Mouse (Mus musculus): ENCODE data around the gene Kcne1.
A peak's percentile ranks its signal among the peaks of the same experiment; 100 is the strongest.

Kcne1 gene

GRCm38 (mm10) chr16:92357023-92357422 lies 2.2 kb downstream of the Kcne1 start:
- DNase-seq (ENCODE audit: low spot score in 2 of 2): no peak

- no peak for DNase-seq (ENCODE audit: low spot score in 2 of 2)
Observed at GRCm38 (mm10) chr16:92355982-92356381, 3.3 kb downstream of the Kcne1 start.

GRCm38 (mm10) chr16:92355366-92355765 lies 3.9 kb downstream of the Kcne1 start:
- no peak for DNase-seq (ENCODE audit: low spot score in 2 of 2)

GRCm38 (mm10) chr16:92353897-92354296 lies 5.4 kb downstream of the Kcne1 start:
- DNase-seq (ENCODE audit: low spot score in 2 of 2): no peak

- no peak for DNase-seq (ENCODE audit: low spot score in 2 of 2)
Observed at GRCm38 (mm10) chr16:92353295-92353694, 6.0 kb downstream of the Kcne1 start.

- DNase-seq (ENCODE audit: low spot score in 2 of 2): no peak
Observed at GRCm38 (mm10) chr16:92348941-92349340, 10.3 kb downstream of the Kcne1 start.

- no peak for DNase-seq (ENCODE audit: low spot score in 2 of 2)
Observed at GRCm38 (mm10) chr16:92346297-92346916, 12.9 kb downstream of the Kcne1 start.

GRCm38 (mm10) chr16:92345177-92345576 lies 14.1 kb downstream of the Kcne1 start:
- DNase-seq (ENCODE audit: low spot score in 2 of 2): no peak

- peak; percentile 14 to 24 for DNase-seq (ENCODE audit: low spot score in 2 of 2)
Observed at GRCm38 (mm10) chr16:92340612-92341511, 18.4 kb downstream of the Kcne1 start.

GRCm38 (mm10) chr16:92336280-92336679 lies 23.0 kb downstream of the Kcne1 start:
- peak; percentile 7 to 44 for DNase-seq (ENCODE audit: low spot score in 2 of 2)

GRCm38 (mm10) chr16:92334600-92334999 lies 24.7 kb downstream of the Kcne1 start:
- DNase-seq (ENCODE audit: low spot score in 2 of 2): no peak

- no peak for DNase-seq (ENCODE audit: low spot score in 2 of 2)
Observed at GRCm38 (mm10) chr16:92330966-92331365, 28.3 kb downstream of the Kcne1 start.

- DNase-seq (ENCODE audit: low spot score in 2 of 2): no peak
Observed at GRCm38 (mm10) chr16:92327911-92328310, 31.4 kb downstream of the Kcne1 start.

GRCm38 (mm10) chr16:92325062-92325406 lies 34.2 kb downstream of the Kcne1 start:
- no peak for DNase-seq (ENCODE audit: low spot score in 2 of 2)

GRCm38 (mm10) chr16:92324309-92325061 lies 34.8 kb downstream of the Kcne1 start:
- no peak for DNase-seq (ENCODE audit: low spot score in 2 of 2)

GRCm38 (mm10) chr16:92321341-92321740 lies 37.9 kb downstream of the Kcne1 start, which contains the start of gene Fam243:
Gene Fam243 (minus strand): TSS chr16:92321441.
- DNase-seq (ENCODE audit: low spot score in 2 of 2): no peak

- DNase-seq (ENCODE audit: low spot score in 2 of 2): no peak
Observed at GRCm38 (mm10) chr16:92320361-92320760, 38.9 kb downstream of the Kcne1 start.

GRCm38 (mm10) chr16:92319353-92320109 lies 39.7 kb downstream of the Kcne1 start:
- peak; percentile 28 to 62 for DNase-seq (ENCODE audit: low spot score in 2 of 2)

- DNase-seq (ENCODE audit: low spot score in 2 of 2): no peak
Observed at GRCm38 (mm10) chr16:92316049-92316738, 43.1 kb downstream of the Kcne1 start.

- DNase-seq (ENCODE audit: low spot score in 2 of 2): peak; percentile 25 to 37
Observed at GRCm38 (mm10) chr16:92313953-92314741, 45.1 kb downstream of the Kcne1 start.
